Mouse (Mus musculus): ENCODE data around the gene Mucl3.

The Mucl3 gene

DNA sequence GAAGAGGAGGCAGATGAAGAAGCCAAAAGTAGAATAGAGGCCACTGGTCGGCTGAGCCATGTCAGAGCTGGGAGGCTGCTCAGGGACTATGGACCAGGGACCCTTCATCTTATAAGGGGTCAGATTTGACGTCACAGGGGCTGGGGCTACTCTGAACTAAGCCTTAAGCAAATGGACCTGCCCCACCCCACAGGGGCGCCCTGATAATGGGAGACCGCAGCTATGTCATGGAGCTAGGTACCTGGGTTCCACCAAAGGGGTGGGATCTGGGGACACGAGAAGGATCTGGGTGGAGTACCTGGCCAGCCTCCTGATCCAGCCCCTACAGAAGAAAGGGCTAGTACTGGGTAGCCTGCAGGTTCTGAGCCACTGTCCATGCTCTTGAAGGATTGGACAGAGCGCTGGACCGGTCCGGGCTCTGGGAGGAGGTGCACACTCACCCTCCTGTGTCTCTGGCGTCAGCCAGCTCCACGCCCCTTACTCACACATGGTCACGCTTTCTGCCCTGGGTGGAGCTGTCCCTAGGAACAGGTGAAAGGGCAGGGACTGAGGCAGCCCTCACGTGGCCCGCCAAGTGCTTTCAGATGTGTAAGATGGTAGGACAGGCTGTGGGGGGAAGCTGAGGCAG lies at the start of gene Mucl3:
Gene Mucl3 (minus strand): TSS at position 87 of the 628 bp plus-strand sequence.
- no peak for DNase-seq

DNA sequence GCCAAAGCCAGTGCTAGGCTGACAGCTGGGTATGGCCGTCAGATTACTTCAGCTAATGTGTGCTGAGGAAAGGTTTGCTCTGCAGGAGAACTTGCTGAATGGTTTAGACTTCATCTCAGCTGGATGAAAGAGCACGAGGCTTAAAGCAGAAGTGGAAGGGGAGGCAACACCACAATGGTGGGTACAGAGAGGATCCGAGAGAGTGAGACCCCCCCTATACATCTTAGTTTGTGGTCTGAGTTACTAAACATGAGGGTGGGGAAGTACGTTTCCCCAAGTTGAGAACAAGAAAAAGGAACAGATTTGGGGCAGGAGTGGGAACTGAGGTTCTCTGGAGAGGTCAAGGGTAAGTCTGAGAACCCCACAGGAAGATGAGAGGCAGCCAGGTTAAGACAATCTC lies 48.9 kb upstream of the Mucl3 start:
- DNase-seq, result no peak

DNA sequence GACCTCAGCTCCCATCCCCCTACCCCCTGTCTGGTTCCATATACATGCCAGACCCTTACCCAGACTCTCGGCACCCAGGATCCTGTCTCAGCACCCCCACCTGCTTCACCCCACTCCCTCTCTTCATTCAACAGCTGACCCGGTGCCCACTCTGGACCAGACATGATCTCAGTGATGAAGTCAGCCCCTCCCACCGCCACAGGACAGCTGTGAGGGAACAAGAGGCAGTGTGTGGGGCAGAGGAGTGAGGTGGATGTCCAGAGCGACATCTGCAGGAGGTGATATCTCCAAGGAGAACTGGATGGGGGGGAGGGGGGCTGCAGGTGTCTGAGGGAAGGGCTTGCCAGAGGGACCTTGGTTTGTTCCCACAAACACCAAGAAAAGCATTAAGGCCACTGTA lies 48.3 kb upstream of the Mucl3 start:
- DNase-seq, result no peak

DNA sequence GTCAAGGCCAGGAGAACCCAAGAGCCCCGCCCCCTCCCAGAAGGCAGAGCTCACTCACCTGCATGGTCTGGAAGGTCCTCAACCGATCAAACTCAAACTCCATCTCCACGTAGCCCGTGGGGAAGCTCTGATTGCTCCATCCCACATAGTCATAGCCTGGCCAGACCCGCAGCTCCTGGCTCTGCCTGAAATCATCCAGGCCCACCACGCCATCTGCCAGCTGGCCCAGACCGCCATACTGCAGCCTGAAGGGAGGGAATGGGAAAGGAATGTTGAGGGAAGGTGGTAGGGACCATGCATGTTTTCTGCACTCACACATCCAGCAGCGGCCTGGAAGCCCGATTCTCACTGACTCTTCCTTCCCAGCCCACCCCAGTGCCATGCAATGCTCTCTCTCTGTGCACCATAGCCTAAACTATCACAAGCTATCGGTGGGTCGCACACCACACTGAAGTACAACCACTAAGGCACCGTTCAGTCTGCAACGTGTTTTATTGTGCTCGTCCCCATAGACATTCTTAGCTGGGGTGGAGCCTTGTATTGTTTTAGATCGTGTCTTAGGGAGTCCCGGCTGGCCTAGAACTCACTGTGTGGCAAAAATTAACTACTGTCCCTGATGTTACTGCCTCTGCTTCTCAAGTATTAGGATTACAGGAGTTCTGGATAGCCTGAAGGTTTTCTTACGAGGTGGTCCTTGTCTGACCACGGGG lies 46.6 kb upstream of the Mucl3 start:
- DNase-seq, result no peak

DNA sequence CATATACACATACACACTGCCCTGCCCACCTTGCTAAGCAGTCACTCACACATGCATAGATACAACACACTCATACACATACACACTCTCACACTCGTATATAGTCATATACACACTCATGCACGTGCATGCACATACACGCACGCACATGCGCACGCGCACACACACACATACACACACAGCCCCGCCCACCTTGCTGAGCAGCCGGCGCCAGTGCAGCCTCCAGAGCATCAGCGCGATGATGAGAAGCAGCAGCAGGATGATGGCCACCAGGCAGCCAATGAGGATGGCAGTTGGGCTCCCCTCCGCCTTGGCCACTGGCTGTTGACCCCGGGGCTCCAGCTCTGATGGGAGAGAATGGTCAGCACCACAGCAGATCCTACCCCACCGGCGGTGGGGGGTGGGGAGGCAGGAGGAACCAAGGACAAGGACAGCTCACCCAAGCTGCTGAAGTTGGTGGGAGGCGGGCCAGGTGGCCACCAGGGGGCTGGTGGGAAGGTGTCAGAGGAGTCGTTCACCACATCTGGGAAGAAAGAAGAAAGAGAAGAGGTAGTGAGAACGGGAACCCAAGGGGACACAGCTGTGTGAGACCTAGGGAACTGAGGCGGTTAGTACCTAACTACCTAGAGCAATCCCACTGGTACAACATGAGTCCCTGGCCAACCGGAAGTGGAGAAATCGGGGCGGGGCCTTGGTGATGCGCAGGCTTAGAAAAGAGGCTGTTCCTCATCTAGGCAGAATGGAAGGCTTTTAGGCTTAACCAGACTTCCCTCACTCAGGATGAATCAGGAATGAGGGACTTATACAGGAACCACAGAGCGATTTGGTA lies 45.1 kb upstream of the Mucl3 start:
- no peak for DNase-seq

DNA sequence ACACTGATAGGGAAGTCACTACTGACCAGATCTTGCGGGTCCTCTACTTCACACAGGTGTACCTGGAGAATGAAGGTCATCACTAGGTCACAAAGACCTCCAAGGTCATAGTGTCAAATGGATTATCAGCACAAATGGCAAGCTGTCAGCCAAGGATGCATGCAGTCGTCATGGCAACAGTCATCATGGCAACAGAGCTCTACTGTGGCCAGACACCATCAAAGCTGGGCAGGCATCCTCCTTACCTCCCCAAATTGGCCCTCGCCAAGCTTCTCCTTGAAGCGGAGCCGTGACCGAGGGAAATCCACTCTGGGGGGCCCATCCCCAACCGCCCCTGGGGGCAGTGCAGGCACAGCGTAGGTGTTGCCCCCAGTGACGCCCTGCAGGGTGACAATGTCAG lies 41.6 kb upstream of the Mucl3 start:
- no peak for DNase-seq

DNA sequence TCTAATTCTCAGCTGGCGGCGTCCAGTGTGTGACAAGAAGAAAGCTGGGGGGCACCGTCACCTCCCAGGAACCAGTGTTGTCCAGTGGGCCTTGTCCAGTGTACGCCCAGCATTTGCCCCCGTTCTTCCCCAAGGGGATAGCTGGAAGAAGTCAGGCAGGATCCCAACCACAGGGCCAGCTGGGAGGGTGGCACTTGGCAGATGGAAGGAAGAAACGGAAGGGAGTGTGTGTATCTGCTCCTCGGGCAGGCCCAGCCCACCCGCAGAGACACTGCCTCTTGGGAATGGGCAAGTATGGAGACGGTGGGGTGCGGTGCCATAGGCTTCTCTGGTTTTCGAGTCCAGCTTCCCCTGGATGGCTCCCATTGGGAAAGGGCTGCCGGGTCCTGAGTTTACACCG lies 38.5 kb upstream of the Mucl3 start:
- DNase-seq, result no peak

DNA sequence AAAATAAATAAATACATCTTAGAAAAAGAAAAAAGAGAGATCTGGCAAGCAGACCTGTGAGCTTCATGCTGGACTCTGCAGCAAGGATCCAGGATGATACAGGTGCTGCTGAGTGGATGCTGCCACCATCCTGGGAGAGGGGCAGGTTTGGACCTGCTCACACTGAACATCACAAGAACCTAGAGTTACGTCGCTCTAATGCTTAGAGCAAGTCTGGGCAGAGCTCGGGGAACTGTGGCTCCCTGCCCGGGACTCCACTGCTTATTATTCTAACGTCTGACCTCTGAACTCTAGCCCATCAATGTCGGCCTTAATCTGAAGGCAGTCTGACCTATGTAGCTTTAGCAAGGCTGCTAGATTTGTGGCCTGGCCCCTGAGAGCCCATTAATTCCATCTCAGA lies 37.1 kb upstream of the Mucl3 start:
- DNase-seq, result no peak

DNA sequence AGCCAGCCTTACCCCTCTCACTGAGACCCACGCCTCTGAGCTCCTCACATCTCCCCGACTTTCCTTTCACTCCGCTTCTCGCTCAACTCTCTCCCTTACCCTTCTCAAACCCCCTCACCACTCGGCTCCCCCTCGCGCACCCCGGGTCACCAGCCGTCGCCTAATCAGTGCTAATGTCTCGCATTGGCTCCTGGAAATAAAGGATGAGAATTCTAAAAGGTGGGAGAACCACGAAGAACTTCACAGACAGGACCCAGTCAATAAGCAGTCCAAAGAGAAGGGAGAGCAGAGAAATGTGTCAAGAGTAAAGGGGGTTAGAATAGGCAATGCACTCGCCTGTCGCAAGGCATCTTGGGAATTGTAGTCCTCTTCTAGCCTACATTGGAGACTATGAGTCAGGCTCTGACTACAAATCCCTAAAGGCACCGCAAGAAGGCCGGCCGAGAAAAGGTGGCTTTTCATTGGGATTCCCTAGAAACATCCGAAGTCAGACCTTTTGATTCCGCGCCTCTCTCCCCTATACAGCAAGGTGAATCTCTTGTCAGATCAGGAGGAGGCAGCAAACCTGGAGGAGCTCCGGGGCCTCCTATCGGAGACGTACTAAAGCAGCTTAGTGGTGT lies 30.0 kb upstream of the Mucl3 start, which contains the start of gene Gtf2h4:
Gene Gtf2h4 (minus strand): TSS at position 324 of the 620 bp plus-strand sequence.
- DNase-seq, result peak; percentile 86

DNA sequence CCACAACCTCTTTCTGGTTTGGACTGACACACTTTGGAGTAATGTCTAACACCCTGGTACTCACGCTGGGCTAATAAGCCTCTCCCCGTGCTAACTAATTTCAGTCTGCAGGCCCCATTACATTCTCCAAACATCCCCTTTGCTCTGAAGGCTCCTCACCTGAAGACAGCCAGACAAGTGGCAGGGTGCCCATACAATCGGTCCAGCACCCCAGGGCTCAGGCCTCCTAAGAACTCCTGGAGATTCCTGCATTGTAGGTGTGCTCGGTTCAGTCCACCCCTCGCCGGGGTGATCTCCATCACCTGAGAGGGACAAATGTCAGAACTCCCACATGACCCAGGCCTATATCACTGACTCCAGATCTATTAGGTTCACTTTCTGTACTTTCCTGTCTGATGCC lies 29.0 kb upstream of the Mucl3 start:
- no peak for DNase-seq

DNA sequence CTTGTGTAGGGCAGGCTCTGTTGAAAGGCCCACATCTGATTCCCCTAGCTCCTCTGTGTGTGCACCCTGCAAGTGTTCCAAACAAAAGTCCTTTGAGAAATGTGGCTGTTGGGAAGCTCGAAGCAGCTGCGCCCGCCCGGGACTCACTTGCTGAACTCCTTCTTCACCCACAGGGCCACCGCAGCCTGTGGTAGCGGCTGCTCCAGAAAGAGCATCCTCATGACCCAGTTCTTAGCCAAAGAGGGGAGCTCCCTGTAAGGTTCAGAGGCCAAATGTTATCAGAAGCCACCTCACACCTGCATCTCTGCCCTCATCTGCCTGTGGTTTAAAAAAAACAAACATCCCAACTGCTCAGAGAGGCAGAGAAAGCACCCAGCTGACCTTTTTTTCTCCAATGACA lies 28.4 kb upstream of the Mucl3 start:
- DNase-seq, result no peak

DNA sequence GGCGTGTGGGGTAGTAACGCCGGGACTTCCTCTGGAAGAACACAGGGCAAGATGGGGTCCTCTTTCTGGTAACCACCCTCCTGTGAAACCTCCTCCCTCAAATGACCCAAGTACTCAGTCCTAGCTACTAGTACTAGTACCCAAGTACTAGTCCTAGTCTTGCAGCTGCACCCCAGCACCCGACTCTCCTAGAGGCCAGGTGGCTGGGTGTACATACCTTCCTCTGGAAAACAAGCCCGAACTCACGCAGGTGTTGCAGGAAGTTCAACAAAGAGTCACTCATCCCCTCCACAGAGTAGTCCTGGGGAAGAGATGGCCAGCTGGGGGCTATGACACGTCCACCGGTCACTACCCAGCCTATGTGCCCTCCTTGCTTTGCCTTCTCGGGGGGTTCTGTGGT lies 26.2 kb upstream of the Mucl3 start:
- no peak for DNase-seq

DNA sequence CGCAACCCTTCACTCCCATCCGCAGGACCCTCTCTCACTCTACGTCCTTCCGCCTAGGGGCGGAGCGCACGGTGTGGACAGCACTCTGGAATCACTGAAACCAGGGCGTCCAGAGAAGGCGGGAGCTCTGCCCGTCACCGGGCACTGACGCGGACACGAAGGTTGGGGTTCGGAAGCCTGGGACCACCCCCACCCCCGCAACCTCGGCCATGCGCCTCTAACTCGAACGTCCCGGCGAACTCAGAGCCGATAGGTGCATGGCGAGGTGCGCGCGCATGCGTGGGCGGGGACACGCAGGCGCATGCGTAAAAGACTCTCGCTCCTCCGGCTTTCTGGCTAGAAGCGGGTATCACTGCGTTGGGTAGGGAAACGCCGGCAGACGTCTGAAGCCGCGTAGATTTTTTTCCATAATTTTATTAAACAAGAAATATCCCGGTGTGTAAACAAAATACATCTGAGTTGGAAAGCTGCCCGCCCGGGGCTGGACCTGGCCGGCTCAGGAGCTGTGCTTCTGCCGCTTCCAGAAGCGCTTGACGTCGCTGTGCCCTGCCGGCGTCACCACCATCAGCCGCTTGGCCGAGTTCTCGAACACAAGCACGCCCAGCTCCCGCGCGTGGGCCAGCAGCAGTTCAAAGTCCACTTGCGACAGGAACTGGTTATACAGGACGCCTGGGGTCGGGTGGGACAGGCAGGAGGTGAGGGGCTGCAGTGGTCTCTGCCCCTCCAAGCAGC lies 24.0 kb upstream of the Mucl3 start, which contains the start of gene Vars2:
Gene Vars2 (minus strand): TSS at position 259 of the 732 bp plus-strand sequence.
- DNase-seq, result peak; percentile 97

DNA sequence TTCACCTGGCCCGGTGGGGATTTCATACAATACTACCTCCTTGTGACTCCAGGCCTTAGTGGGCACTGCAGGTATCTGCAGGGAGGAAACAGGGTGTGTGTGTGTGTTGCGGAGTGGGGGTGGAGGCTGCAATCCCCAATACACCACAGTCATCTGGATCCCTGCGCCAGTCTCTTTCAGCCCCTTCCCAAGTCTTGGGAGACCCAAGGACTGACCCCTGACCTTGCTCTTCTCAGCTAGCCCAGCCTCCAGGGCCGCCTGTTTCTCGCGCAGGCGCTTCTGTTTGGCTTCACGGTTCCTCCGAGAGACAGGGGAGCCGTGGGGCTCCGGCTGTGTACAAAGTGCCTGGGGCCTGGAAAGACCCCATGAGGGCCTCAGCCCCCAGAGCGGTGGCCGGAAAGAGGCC lies 23.4 kb upstream of the Mucl3 start:
- peak; percentile 27 for DNase-seq

DNA sequence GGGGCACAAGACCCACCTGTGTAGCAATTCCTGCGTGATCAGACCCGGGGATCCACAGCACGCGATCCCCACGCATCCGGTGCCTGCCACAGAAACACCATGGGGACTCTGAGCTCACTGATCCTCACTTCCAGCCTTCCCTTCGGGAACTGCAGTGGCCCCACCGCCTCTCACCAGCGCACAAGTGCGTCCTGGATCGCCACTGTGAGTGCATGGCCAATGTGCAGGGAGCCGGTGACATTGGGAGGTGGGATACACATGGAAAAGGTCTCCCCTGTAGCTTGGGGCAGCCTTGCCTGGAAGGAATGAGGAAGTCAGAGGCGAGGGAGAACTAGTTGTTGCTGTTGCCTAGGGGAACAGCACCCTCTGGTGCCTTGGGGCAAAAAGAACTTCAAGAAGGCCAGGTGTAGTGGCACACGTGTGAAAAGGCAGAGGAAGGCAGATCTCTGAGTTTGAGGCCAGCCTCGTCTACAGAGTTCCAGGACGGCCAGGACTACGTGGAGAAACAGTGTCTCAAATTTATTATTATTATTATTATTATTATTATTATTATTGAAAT lies 22.5 kb upstream of the Mucl3 start:
- DNase-seq, result peak; percentile 31

DNA sequence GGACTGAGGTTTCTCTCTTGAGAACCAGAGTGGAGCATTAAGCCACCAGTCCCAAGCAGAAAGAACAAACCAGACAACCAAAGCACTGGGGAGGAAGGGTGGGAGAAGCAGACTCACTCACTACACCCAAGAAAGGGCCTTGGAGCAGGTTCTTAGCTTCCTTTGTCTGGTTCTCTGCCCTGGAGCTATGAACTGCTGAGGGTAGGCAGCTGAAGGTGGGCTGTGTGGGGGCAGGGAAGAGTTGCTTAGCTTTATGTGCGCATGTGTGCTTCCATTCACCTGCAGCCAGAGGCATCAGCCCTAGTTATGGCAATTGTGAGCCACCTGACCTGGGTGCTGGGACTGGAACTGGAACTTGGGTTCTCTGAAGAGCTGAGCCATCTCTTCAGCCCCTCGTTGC lies 9.6 kb upstream of the Mucl3 start:
- DNase-seq, result no peak

DNA sequence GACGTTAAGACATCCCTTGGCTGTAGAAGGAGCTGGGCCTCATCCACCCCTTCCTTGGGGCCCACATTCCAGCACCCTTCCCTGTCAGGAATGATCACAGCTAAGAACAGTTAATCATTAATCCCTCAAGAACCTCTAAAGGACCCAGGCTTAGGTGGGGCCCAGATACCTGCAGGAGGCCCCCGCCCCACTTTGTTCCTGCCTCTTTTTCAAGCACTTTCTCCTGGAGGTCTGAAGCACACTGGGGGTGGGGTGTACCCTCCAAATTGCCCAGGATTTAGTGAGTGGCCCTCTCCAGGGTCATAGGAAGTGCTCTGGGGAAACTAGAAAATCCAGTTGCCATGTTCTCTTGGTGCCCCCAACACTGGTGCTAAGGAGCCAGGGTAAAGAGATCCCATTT lies 5.9 kb upstream of the Mucl3 start:
- DNase-seq, result no peak

DNA sequence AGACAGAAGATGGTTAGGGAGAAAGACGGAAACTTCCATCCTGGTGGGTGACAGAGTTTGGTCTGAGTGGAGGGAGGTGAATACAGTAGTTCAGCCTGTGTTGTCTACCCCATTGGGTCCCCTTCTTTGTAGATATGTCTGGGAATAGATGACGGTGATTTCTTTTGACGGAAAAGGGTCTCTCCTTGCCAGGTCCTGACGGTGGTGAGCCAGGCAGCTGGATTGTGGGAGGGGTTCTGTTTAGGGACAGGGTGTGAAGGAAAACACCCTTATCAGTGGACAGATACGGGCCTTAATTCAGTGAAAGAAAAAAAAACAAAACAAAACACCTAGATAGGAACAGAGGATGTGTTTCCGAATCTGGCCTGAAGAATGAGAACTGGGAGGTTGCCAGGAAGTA lies 4.1 kb downstream of the Mucl3 start:
- DNase-seq, result no peak

DNA sequence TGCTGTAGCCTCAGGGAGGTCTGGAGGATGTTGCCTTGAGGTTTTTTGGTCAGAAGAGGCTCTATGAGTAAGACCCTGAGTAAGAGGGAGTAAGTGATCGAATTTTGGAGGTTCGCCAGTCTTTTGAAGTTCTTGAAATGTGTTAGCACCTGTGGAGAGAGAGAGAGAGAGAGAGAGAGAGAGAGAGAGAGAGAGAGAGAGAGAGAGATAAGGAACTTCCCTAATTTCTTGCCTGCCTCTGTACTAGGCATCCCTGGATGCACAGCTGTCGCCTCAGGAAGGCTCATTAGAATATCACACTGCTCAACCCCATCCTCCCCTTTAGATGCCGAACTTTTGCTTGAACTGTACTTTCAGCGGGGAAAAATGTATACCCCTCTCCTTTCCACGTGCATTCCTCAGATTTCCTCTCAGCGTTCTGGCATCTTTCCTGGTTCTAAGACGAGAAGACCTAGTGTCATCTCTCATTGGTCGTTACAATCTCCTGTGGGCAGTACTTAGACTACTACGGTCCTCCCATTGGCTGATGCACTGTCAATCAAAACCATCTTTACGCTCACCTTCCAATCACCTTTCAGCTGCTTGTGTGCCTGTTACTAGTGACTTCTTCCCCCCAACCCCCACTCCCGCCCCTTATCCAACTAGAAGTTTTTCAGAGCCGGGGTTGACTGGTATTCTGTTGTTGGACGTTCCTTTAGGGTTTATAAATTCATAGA lies 4.9 kb downstream of the Mucl3 start:
- DNase-seq, result peak; percentile 60

DNA sequence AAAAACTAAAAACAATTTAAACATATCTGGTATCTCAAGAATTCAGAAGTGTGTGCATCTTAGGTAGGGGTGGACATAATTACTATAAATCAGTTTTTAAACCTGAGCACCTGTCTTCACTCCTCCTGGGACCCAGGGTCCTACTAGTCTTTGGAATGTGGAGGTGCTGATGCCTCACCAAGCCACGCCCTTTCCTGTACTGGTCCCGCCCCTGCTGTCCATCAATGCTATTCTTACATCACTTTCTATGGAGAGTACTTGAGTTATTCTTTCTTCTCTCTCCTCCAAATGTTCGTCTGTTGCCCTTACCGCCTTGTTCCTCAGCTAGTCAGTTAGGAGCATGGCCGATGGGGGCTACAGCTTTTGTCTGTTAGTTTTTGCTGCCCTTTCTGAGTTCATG lies 7.1 kb downstream of the Mucl3 start:
- DNase-seq, result peak; percentile 17

DNA sequence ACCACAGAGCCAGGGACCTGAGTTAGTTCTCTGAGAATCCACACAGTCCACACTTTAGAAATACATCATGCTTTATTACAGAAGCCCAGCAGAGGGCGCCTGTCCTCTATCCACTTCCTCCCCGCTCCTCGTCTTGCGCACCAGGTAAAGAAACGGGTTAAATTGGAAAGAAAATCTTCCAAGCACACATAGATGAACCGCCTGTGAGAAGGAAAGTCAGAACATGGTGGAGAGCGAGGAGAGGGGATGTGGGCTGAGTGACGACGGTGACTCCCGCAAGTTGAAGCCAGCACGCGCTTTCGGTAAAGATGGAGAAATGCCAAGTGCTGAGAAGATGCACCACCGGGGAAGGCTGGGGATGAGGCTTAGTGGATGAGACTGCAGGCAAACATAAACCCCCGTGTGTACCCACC lies 7.8 kb downstream of the Mucl3 start:
- peak; percentile 50 for DNase-seq

DNA sequence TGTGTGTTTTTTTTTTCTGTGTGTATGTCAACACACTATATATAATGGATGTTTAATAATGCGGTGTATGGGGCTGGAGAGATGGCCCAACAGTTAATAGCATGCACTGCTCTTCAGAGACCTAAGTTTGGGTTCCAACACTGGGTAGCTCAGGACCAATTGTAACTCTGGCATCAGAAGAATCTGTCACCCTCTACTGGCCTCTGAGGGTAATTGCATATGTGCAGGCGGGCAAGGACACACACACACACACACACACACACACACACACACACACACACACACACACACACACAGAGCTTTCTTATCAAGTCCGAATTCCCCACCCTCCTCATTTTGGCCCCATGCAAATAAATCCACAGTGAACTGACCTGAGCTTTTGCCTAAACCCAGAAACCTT lies 8.3 kb downstream of the Mucl3 start:
- no peak for DNase-seq

Data from liver (tissue).